Mouse (Mus musculus) heart, embryonic 11.5 days (tissue): Measurements from ENCODE around the gene Pcdh19. TPM values are rescaled to one million over a fixed set of nuclear protein-coding genes. Genes with fewer than 3 reads are reported as not detected.
"Not testable (repeated sequence)": the region's sequence is repeated elsewhere in the genome, so short reads cannot be mapped to it uniquely, and the experiment has no call there.

Source experiments
- ATAC-seq: fragments of 200-750 bp; cut with Nextera tagmentation; replicated peaks from 2 replicates; pipeline ENCODE4 v1.8.0; 2017; ENCODE audit warnings: moderate library complexity; ENCODE audit not compliant: insufficient number of reproducible peaks, low FRiP score, low TSS enrichment
- H3K27ac ChIP-seq: fragments of 300-500 bp; sonication (generic); 2 replicates; pipeline ENCODE4 v1.5.1; 2014; ENCODE audit warnings: mild to moderate bottlenecking, low read depth, low read length
- H3K27me3 ChIP-seq: fragments of 300-500 bp; sonication (generic); 2 replicates; pipeline ENCODE4 v1.6.1; 2014; ENCODE audit warnings: mild to moderate bottlenecking, low read length, mixed read lengths; ENCODE audit not compliant: control insufficient read depth, insufficient read depth
- H3K36me3 ChIP-seq: fragments of 300-500 bp; sonication (generic); 2 replicates; pipeline ENCODE4 v1.6.1; 2014; ENCODE audit warnings: mild to moderate bottlenecking, low read length, moderate library complexity, mixed read lengths; ENCODE audit not compliant: control insufficient read depth, insufficient read depth
- H3K4me1 ChIP-seq: fragments of 300-500 bp; sonication (generic); 2 replicates; pipeline ENCODE4 v1.6.1; 2014; ENCODE audit warnings: low read length; ENCODE audit not compliant: control insufficient read depth, insufficient read depth
- H3K4me2 ChIP-seq: fragments of 300-500 bp; sonication (generic); 2 replicates; pipeline ENCODE4 v1.6.1; 2014; ENCODE audit warnings: mild to moderate bottlenecking, moderate library complexity
- H3K4me3 ChIP-seq: fragments of 300-500 bp; sonication (generic); 2 replicates; pipeline ENCODE4 v1.5.1; 2014; ENCODE audit warnings: low read depth, low read length
- H3K9ac ChIP-seq: fragments of 300-500 bp; sonication (generic); 2 replicates; pipeline ENCODE4 v1.6.1; 2014; ENCODE audit warnings: mild to moderate bottlenecking, low read depth, low read length, moderate library complexity
- H3K9me3 ChIP-seq: fragments of 300-500 bp; sonication (generic); replicated peaks from 2 replicates; pipeline ENCODE4 v1.6.1; 2016; ENCODE audit warnings: low read length; ENCODE audit not compliant: control insufficient read depth
- WGBS: fragments of 180-500 bp; shearing (Covaris S2); extraction: QIAGEN DNeasy Blood & Tissue Kit; methylation state at CpG from one replicate; pipeline ENCODE4 v1.1.7; 2014; ENCODE audit not compliant: insufficient replicate concordance; 5-methylcytosine and 5-hydroxymethylcytosine counted together
- polyA plus RNA-seq: library from polyadenylated mRNA; unstranded; fragments of >200 nt; fragmentation: Nextera tagmentation; extraction: Ambion mirVana; gene quantifications from 2 replicates; pipeline ENCODE4 v1.2.1, GENCODE M21; 2014

Gene Pcdh19
- 0.21 and 0.39 TPM in 2 replicates for polyA plus RNA-seq

DNA sequence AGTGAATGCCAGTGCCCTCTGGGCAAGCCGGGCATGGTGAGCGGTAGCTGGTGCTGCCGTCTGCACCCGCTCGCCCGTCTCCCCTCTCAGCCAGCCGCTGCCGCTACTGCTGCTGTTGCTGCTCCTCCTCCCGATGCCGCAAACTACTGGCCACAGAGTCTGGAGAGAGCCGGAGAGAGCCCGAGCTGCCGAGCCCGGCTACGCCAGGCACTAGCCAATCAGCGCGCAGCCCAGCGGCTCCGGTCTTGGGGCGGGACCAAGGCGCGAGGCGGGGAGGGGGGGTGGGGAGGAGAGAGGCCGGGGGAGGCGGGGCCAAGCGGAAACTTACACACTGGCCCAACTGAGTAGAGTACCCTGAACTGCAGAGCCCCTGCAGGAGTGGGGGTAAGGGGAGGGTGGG is at the start of gene Pcdh19:
Pcdh19 (minus strand) TSS at position 148 of the 400 bp plus-strand sequence.
- 10% methylated on average over 20 of the region's 26 CpGs for WGBS

DNA sequence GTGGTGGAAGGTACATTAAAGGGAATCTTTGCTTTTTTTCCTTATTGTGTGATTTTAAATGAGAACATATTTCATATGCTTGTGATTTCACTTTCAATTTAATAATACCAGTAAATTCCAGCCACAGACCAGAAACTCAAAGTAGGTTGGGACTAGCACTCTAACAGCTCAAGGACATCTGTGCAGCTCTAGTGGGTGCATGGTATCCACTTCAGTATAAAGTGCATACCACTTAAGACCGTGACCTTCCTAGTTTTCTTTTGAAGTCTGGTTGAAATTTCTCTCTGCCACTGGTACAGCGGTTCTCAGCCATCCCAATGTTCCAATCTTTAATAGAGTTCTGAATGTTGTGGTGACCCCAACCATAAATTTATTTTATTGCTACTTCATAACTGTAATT is 47.1 kb upstream of the Pcdh19 start:
- Histone ChIP-seq H3K9ac (no peak overlapping the region), H3K4me3 (no peak overlapping the region), H3K9me3 (no peaks in the 10 kb centered on the region), H3K27me3 (no peaks in the 10 kb centered on the region), H3K4me1 (no peaks in the 10 kb centered on the region), H3K4me2 (no peak overlapping the region), H3K36me3 (no peaks in the 10 kb centered on the region), H3K27ac (no peak overlapping the region)
- no peak for ATAC-seq
- WGBS = 68% methylated on average over 2 of the region's 2 CpGs

More for the DNA sequence above, at the start of gene Pcdh19:
- no peak within 1 kb of the TSS for H3K27ac ChIP-seq
- peak; percentile 85 for ATAC-seq
- H3K4me2 ChIP-seq = peak within 1 kb of the TSS; percentile 76
- H3K36me3 ChIP-seq = no peaks in the 10 kb centered on the region
- no peaks in the 10 kb centered on the region for H3K4me1 ChIP-seq
- no peaks in the 10 kb centered on the region for H3K9me3 ChIP-seq
- no peak within 1 kb of the TSS for H3K9ac ChIP-seq
- peak within 1 kb of the TSS; percentile 49 for H3K4me3 ChIP-seq
- peaks cover 37% of the 10 kb centered on the region for H3K27me3 ChIP-seq

DNA sequence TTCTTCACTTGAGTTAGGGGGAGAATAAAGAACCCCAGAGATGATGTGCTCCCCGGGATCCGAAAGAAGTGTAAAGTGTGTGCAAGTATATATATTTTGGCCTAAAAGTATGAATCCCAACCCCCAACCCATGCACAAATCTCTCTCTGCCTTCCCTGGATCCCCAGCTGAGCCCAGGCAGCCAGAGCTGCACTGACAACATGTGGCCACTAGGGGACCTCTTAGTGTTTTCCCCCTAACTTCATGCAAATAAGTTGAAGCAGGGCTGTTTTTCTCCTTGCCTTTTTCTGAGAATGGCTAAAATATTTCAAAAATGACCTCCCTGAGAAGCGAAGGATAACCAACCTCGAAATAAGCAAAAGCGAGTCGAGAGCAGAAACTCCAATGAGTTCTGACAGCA is 46.2 kb upstream of the Pcdh19 start:
- Histone ChIP-seq H3K4me3 (no peak overlapping the region), H3K9me3 (no peaks in the 10 kb centered on the region), H3K9ac (no peak overlapping the region), H3K27me3 (no peaks in the 10 kb centered on the region), H3K27ac (no peak overlapping the region), H3K4me2 (no peak overlapping the region), H3K4me1 (no peaks in the 10 kb centered on the region), H3K36me3 (no peaks in the 10 kb centered on the region)
- ATAC-seq = no peak
- 44% methylated on average over 6 of the region's 6 CpGs for WGBS

DNA sequence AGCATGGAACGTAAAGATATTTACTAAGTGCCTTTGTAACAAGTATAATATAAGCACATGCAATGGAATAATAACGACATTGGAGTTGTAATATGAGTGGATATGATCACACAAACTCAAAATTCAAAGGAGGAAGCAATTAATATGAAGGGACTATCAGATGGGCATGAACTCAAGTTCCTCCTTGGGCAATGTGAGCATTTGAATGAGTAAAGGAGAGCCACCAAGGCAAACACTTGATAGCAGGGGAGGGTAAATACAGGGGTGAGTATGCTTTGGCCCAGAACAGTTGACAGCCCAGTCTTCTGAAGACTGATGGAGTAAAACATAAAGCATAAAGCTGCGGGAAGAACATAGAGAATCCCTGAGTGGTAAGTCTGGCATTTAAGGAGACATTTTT is 32.7 kb upstream of the Pcdh19 start:
- H3K9me3 ChIP-seq = no peaks in the 10 kb centered on the region
- H3K4me1 ChIP-seq = no peaks in the 10 kb centered on the region
- 75% methylated on average over 3 of the region's 3 CpGs for WGBS
- no peak overlapping the region for H3K9ac ChIP-seq
- no peaks in the 10 kb centered on the region for H3K27me3 ChIP-seq
- H3K4me2 ChIP-seq = no peak overlapping the region
- no peak for ATAC-seq
- H3K27ac ChIP-seq = no peak overlapping the region
- no peak overlapping the region for H3K4me3 ChIP-seq
- no peaks in the 10 kb centered on the region for H3K36me3 ChIP-seq

DNA sequence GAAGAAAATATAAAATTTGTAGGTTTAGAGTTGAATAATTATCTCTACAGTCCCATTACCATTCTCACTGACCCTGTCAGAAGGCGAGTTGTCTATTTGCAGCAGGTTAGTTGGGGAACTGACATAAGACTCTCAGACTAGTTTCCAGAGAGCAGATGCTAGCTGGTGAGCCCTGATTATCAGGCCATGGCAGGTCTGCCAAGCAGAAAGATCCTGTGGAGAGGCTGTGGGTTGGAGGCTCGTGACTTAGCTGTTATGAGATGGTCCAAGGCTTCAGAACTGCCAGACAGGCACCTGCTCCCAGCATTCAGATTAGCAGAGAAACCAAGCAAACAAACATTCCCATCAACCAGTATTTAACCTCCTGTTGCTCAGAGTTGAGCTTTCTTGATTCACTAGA is 21.8 kb upstream of the Pcdh19 start:
- Histone ChIP-seq H3K9me3 (no peaks in the 10 kb centered on the region), H3K27ac (no peak overlapping the region), H3K4me2 (no peak overlapping the region), H3K36me3 (no peaks in the 10 kb centered on the region), H3K9ac (no peak overlapping the region), H3K4me1 (no peaks in the 10 kb centered on the region), H3K4me3 (no peak overlapping the region), H3K27me3 (no peaks in the 10 kb centered on the region)
- ATAC-seq = no peak
- 52% methylated on average over 2 of the region's 2 CpGs for WGBS

DNA sequence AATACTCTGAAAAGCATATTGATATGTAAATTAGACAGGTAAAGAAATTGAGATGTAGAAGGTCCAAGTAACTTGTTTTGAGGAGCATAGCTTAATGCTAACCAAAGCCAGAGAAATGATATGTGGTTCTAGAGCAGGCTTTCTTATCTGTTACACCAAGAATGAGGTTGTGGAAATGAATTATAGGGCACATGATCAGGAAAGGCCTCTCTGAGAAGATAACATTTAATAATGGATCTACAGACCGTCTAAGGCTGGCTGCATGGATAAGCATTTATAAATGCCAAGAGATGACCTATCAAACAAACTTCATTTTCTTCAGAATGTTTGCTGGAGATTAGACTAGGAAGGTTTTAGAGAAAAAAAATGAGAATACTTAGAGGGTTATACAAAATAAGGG is 14.1 kb upstream of the Pcdh19 start:
- Histone ChIP-seq H3K4me1 (no peaks in the 10 kb centered on the region), H3K9ac (no peak overlapping the region), H3K4me3 (no peak overlapping the region), H3K4me2 (no peak overlapping the region), H3K27me3 (no peaks in the 10 kb centered on the region), H3K27ac (no peak overlapping the region), H3K36me3 (no peaks in the 10 kb centered on the region), H3K9me3 (no peaks in the 10 kb centered on the region)
- 73% methylated on average over 1 of the region's 1 CpGs for WGBS
- no peak for ATAC-seq

DNA sequence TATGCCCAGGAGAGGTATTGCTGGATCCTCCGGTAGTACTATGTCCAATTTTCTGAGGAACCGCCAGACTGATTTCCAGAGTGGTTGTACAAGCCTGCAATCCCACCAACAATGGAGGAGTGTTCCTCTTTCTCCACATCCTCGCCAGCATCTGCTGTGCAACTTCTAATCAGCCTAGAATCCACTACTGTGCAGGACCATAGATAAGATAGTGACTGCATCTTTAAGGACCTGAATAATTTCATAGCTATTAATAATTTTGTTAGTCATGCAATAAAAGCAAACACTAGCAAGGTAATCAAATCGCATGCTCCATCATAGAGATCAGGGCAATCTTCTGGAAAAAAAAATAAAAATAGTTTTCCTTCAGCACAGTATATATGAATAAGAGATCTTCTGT is 9.1 kb upstream of the Pcdh19 start:
- H3K4me1 ChIP-seq, H3K27me3 ChIP-seq, H3K4me3 ChIP-seq, H3K9ac ChIP-seq, H3K9me3 ChIP-seq, H3K4me2 ChIP-seq, H3K27ac ChIP-seq, ATAC-seq, H3K36me3 ChIP-seq: not testable (repeated sequence)
- 70% methylated on average over 2 of the region's 4 CpGs for WGBS

DNA sequence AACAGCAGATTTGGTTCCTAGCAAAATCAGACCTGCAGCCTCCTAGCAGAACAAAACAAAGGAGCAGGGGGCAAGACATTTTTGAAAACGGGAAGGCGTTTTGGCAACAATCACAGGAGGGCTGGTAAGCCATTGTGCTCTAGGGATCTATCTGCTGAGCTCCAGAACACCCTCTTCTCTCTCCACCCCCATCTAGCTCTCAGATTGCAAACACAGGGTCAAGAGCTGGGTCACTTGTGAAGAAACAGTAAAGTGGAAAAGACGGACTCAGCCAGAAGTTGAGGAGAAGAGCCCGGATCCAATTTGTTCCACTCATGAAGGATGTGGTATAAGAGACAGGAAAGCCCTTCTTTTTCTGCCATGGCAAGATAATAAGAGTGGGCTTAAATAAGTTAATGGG is 7.7 kb upstream of the Pcdh19 start:
- no peak overlapping the region for H3K27ac ChIP-seq
- ATAC-seq = no peak
- no peak overlapping the region for H3K4me2 ChIP-seq
- 41% methylated on average over 4 of the region's 4 CpGs for WGBS
- no peaks in the 10 kb centered on the region for H3K4me1 ChIP-seq
- no peaks in the 10 kb centered on the region for H3K36me3 ChIP-seq
- H3K4me3 ChIP-seq = no peak overlapping the region
- H3K27me3 ChIP-seq = 0 out of 2 replicates have a peak, but pooled peaks cover 2% of the 10 kb centered on the region
- H3K9me3 ChIP-seq = no peaks in the 10 kb centered on the region
- no peak overlapping the region for H3K9ac ChIP-seq

DNA sequence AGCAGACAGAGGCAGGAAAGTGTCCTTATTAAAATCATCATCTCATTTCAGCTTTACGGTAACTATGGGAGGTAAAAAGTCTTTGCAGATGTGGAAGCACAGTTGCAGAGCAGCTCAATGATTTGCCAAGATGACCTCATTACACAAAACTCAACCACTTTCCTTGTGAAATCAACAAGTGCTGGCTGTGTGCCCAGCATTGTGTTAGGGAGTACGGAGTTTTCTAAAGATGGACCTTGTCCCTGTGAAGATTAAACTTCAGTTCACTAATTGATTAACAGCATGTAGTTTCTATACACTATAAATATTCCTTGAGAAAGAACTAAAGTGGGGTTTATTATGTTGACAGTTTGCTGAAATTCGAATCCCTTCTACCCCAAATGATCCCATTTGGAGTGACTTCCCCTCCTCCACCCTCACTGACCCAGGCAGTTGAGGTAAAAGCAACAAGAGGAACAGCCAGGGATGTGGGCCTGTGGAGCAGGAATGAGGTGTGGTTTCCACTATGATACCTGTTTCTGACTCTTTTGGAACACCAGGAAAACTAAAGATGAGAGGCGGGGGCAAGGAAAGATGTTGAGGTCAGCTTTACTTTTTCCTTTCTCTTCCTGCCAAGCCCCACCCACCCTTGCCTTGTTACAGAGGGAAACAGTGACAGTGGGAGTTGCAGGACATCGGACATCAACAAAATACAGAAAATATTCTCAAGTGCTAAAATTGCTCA is 4.4 kb upstream of the Pcdh19 start:
- ATAC-seq = no peak
- WGBS = 52% methylated on average over 5 of the region's 5 CpGs
- Histone ChIP-seq H3K9ac (no peak overlapping the region), H3K27me3 (peaks cover 7% of the 10 kb centered on the region), H3K4me1 (no peaks in the 10 kb centered on the region), H3K27ac (no peak overlapping the region), H3K36me3 (no peaks in the 10 kb centered on the region), H3K9me3 (no peaks in the 10 kb centered on the region), H3K4me3 (no peak overlapping the region), H3K4me2 (no peak overlapping the region)
